Mouse (Mus musculus): ENCODE results near the gene Pdzd8. TPM values are rescaled to one million over a fixed set of nuclear protein-coding genes. Genes with fewer than 3 reads are reported as not detected.

Gene Pdzd8
- polyA plus RNA-seq (2012; rRNA removed; ENCODE audit: low replicate concordance): 5.0 and 12.0 TPM in 2 replicates

DNA sequence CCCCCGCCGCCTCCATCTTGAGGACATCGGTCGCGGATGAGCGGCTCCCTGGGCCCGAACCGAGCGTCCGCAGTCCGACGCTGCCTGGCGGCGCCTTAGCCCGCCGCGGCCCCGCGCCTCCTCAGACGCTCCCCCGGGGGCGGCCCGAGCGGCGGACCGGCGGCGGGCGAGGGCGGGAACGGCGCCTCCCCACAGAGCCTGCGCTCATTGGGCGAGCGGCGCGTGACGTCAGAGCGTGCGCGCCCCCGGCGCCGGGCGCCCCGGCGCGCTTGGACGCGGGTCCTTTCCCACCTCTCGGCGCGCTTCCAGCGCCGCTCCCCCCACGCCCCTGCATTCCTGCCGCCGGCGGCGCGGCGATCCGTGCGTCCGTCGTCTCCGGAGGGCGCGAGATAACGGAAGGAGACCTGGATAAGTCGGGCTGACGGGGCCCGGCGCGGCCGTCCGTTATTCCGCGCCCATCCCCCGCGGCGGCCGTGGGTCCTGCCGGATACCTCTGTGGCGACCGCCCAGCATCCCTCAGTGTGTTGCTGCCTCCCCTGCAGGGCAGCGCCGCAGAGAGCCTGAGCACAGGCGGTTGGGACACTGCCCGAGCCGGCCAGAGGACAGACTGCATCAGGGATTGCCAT lies at the start of gene Pdzd8:
Pdzd8 (minus strand) TSS at position 123 of the 626 bp plus-strand sequence.

DNA sequence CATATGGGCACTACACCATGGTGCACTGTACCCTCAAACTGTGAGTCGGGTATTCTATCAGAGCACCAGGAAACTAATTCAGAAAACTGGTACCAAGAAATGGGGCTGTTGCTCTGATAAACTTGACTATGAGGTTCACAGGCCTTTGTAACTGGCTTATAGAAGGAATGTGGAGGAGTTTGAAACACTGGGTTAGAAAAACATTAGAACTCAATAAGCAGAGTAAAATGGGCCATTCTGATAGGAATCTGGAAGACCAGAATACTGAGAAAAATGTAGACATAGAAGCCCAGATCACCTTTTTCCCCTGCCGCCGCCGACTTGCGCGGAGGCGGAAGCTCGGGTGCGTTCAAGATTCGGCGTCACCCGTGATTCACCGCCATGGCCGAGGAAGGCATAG lies 23.6 kb downstream of the Pdzd8 start, which contains the start of gene Rps12-ps3:
Rps12-ps3 (plus strand) TSS at position 301 of the 400 bp plus-strand sequence.

DNA sequence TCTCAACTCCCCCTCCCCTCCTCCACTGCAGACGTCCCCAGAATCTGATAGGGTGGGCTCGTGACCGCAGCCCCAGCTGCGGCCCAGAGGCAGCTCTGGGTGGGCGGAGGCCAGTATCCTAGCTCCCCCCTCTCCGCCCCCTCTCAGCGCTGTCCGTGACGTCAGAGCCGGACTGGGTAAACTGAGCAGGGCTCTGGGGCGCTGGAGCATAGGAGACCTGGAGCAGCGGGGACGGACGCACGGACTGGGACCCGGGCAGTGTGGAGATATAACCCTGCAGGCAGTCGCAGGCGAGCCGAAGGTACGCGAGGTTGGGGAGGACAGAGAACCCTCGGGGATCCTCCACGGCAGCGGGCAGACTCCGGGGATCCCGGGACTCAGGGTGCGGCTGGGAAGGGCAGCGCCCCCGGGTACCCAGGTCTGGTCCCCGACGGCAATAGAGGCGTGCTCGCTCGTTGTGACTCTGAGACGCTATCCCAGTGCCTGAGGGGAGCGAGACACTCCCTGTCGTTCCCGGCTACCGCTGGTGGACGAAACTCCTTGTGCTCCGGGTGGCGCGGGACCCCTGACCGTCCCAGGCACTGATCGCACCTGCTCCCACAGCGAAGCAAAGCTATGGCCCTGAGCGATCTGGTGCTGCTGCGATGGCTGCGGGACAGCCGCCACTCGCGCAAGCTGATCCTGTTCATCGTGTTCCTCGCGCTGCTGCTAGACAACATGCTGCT lies 84.7 kb downstream of the Pdzd8 start, which contains the start of gene Slc18a2:
Slc18a2 (plus strand) TSS at position 179 of the 725 bp plus-strand sequence.

Other genes with a start within 250 kb of the Pdzd8 start
- gene Vax1, start 175.7 kb downstream of the Pdzd8 start, polyA plus RNA-seq (2012; rRNA removed; ENCODE audit: low replicate concordance): not detected in 2 replicates
- gene Kcnk18, start 126.6 kb downstream of the Pdzd8 start, polyA plus RNA-seq (2012; rRNA removed; ENCODE audit: low replicate concordance): not detected in 2 replicates
- 0.87 and 1.6 TPM in 2 replicates for gene Slc18a2, start 84.9 kb downstream of the Pdzd8 start, polyA plus RNA-seq (2012; rRNA removed; ENCODE audit: low replicate concordance)
- 2,093 and 2,874 TPM in 2 replicates for gene Rps12-ps3, start 23.5 kb downstream of the Pdzd8 start, polyA plus RNA-seq (2012; rRNA removed; ENCODE audit: low replicate concordance)
- 1.6 and 5.6 TPM in 2 replicates for gene Emx2, start 112.6 kb upstream of the Pdzd8 start, polyA plus RNA-seq (2012; rRNA removed; ENCODE audit: low replicate concordance)

All from mammary gland, adult 2 months (tissue).